Mouse (Mus musculus) CH12.LX (cell line): Measurements from ENCODE around the gene Cdyl. TPM values are rescaled to one million over a fixed set of nuclear protein-coding genes. Genes with fewer than 3 reads are reported as not detected.

ENCODE experiments used
- DNase-seq: peaks from one replicate; pipeline ENCODE4 v3.0.0-alpha.2; 2013; ENCODE audit errors: extremely low read depth
- H3K27ac ChIP-seq: 2 replicates; pipeline ENCODE4 v1.5.1; 2012; ENCODE audit warnings: low read depth, mild to moderate bottlenecking, control low read depth, moderate library complexity; ENCODE audit not compliant: insufficient read depth
- H3K27me3 ChIP-seq: replicated peaks from 2 replicates; pipeline ENCODE3; 2012; ENCODE audit warnings: inconsistent platforms
- H3K36me3 ChIP-seq, 2 experiments: replicated peaks in 1 of 2; 2 replicates each; pipeline versions ENCODE3 to v1.6.1; 2012; ENCODE audit warnings: inconsistent platforms in 1 of 2, low read length in 1 of 2, mild to moderate bottlenecking in 1 of 2, mixed read lengths in 1 of 2, moderate library complexity in 1 of 2; ENCODE audit not compliant: control insufficient read depth in 1 of 2, insufficient read depth in 1 of 2
- H3K4me1 ChIP-seq, 2 experiments: 2 replicates each; pipeline ENCODE4 v1.6.1; 2012; ENCODE audit warnings: inconsistent platforms in 1 of 2, moderate library complexity in 1 of 2; ENCODE audit not compliant: insufficient read depth in 2 of 2, control insufficient read depth in 1 of 2
- H3K4me2 ChIP-seq: 2 replicates; pipeline ENCODE4 v1.6.1; 2012; ENCODE audit warnings: low read depth, mild to moderate bottlenecking, control low read depth; ENCODE audit not compliant: poor library complexity, insufficient read depth, severe bottlenecking
- H3K4me3 ChIP-seq, 3 experiments: fragments of 150-350 bp in 1 of 3; sonication (generic) in 1 of 3; replicated peaks in 1 of 3; 2 replicates each; pipeline versions ENCODE3 to v1.5.1; 2011 to 2012; ENCODE audit warnings: low read depth in 2 of 3, low read length in 2 of 3, mild to moderate bottlenecking in 2 of 3, moderate library complexity in 2 of 3, control low read depth in 1 of 3, improper control_type of control experiment in 1 of 3, inconsistent platforms in 1 of 3, mixed read lengths in 1 of 3; ENCODE audit not compliant: poor library complexity in 1 of 3
- H3K79me2 ChIP-seq: replicated peaks from 2 replicates; pipeline ENCODE4 v1.6.1; 2012; ENCODE audit warnings: mild to moderate bottlenecking, moderate library complexity; ENCODE audit not compliant: control insufficient read depth, poor library complexity, insufficient read depth, severe bottlenecking; ENCODE audit errors: extremely low read depth
- H3K9ac ChIP-seq: 2 replicates; pipeline ENCODE4 v1.6.1; 2012; ENCODE audit warnings: low read depth, mild to moderate bottlenecking, control low read depth, moderate library complexity; ENCODE audit not compliant: insufficient read depth
- H3K9me3 ChIP-seq: replicated peaks from 2 replicates; pipeline ENCODE3; 2012; ENCODE audit warnings: low read length, inconsistent platforms, mixed read lengths
- BHLHE40 ChIP-seq: IDR thresholded peaks from 2 replicates; pipeline ENCODE4 v1.6.1; 2011; ENCODE audit warnings: mild to moderate bottlenecking, low read depth, low read length, improper control_type of control experiment
- ELF1 ChIP-seq: IDR thresholded peaks from 2 replicates; pipeline ENCODE4 v1.6.1; 2014; ENCODE audit warnings: low read depth, mild to moderate bottlenecking, inconsistent platforms, low read length, improper control_type of control experiment
- EP300 ChIP-seq: IDR thresholded peaks from 2 replicates; pipeline ENCODE4 v1.6.1; 2011; ENCODE audit warnings: low read length, improper control_type of control experiment
- ETS1 ChIP-seq: conservative IDR thresholded peaks from 2 replicates; pipeline ENCODE4 v1.6.1; 2012; ENCODE audit warnings: low read depth, mild to moderate bottlenecking, inconsistent platforms, low read length, improper control_type of control experiment, moderate library complexity
- HCFC1 ChIP-seq: IDR thresholded peaks from 2 replicates; pipeline ENCODE4 v1.6.1; 2012; ENCODE audit warnings: low read depth, mild to moderate bottlenecking, inconsistent platforms, low read length, improper control_type of control experiment
- KAT2A ChIP-seq: IDR thresholded peaks from 2 replicates; pipeline ENCODE4 v1.6.1; 2012; ENCODE audit warnings: low read length, improper control_type of control experiment, inconsistent platforms; ENCODE audit not compliant: insufficient replicate concordance
- MAFK ChIP-seq: IDR thresholded peaks from 2 replicates; pipeline ENCODE4 v1.6.1; 2011; ENCODE audit warnings: low read length, improper control_type of control experiment; ENCODE audit not compliant: insufficient replicate concordance
- MAX ChIP-seq: IDR thresholded peaks from 2 replicates; pipeline ENCODE4 v1.6.1; 2011; ENCODE audit warnings: low read length, improper control_type of control experiment
- MEF2A ChIP-seq: IDR thresholded peaks from 2 replicates; pipeline ENCODE4 v1.6.1; 2014; ENCODE audit warnings: low read depth, mild to moderate bottlenecking, inconsistent platforms, low read length, improper control_type of control experiment, borderline replicate concordance
- MXI1 ChIP-seq: IDR thresholded peaks from 2 replicates; pipeline ENCODE4 v1.6.1; 2011; ENCODE audit warnings: mild to moderate bottlenecking, low read depth, low read length, improper control_type of control experiment
- RCOR1 ChIP-seq: conservative IDR thresholded peaks from 2 replicates; pipeline ENCODE4 v1.6.1; 2012; ENCODE audit warnings: low read depth, mild to moderate bottlenecking, inconsistent platforms, low read length, improper control_type of control experiment
- SMC3 ChIP-seq: IDR thresholded peaks from 2 replicates; pipeline ENCODE4 v1.6.1; 2011; ENCODE audit warnings: low read depth, low read length, improper control_type of control experiment
- TCF12 ChIP-seq: IDR thresholded peaks from 2 replicates; pipeline ENCODE4 v1.6.1; 2014; ENCODE audit warnings: low read depth, mild to moderate bottlenecking, inconsistent platforms, low read length, improper control_type of control experiment
- ZMIZ1 ChIP-seq: IDR thresholded peaks from 2 replicates; pipeline ENCODE4 v1.6.1; 2012; ENCODE audit warnings: low read depth, mild to moderate bottlenecking, inconsistent platforms, low read length, improper control_type of control experiment
- ZNF384 ChIP-seq: IDR thresholded peaks from 2 replicates; pipeline ENCODE4 v1.6.1; 2012; ENCODE audit warnings: low read depth, low read length, improper control_type of control experiment, inconsistent platforms
- dilution Hi-C: fragments of 300-500 bp; cut with MboI; formaldehyde crosslinking; loops from 2 replicates; pipeline ENCODE4 v1.14.3; 2020; ENCODE audit warnings: low sequenced_read_pairs; ENCODE audit not compliant: extremely low pct_unique_long_range_greater_than_20kb, extremely low pct_ligation_motif_present
- in situ Hi-C: fragments of 300-500 bp; cut with MboI; formaldehyde crosslinking; loops from 3 replicates; pipeline ENCODE4 v1.14.3; 2019; ENCODE audit warnings: low sequenced_read_pairs, low pct_ligation_motif_present, low pct_unique_long_range_greater_than_20kb, mixed read lengths
- polyA plus RNA-seq: library from polyadenylated mRNA; unstranded; fragments of >175 nt; gene quantifications from 2 replicates; pipeline ENCODE4 v1.2.1, GENCODE M21; 2012; ENCODE audit warnings: low read depth; ENCODE audit not compliant: insufficient read length
- total RNA-seq, 2 experiments: library from RNA; depleted of rRNA; stranded (reverse); fragments of 300-350 nt in 1 of 2; fragments of >200 nt in 1 of 2; gene quantifications; 2 replicates each; pipeline ENCODE4 v1.2.3; 2012 to 2014

Cdyl gene
- total and polyA plus RNA-seq, 3 experiments = 5.7 to 9.1 (median 8.3) TPM

- peaks cover 16 to 55% of the 10 kb centered on the region in 2 experiments for H3K36me3 ChIP-seq
- no peak overlapping the region for H3K4me3 ChIP-seq
- peaks cover 22% of the 10 kb centered on the region for H3K79me2 ChIP-seq
- in situ Hi-C loops = no loop called here
- H3K9me3 ChIP-seq = no peaks in the 10 kb centered on the region
- peaks cover 20 to 57% of the 10 kb centered on the region in 2 experiments for H3K4me1 ChIP-seq
- peak; percentile 51 for DNase-seq
- H3K27me3 ChIP-seq = no peaks in the 10 kb centered on the region
- dilution Hi-C loops = no loop called here
- peak overlapping the region; percentile 18; the same call in 1 of the 2 replicates for H3K27ac ChIP-seq
- H3K9ac ChIP-seq = no peak overlapping the region
- 0 out of 2 replicates have a peak, but pooled peaks have one; percentile 29 for TF ChIP-seq TCF12
- peak; percentile 27; the same call in 1 of the 2 replicates for TF ChIP-seq ETS1
- peak; percentile 42; the same call in 1 of the 2 replicates for TF ChIP-seq MEF2A
- peak; percentile 71; the same call in 1 of the 2 replicates for TF ChIP-seq EP300
- TF ChIP-seq MAX = no peak
- peak; percentile 51; the same call in 1 of the 2 replicates for TF ChIP-seq BHLHE40
- TF ChIP-seq RCOR1 = no peak
- TF ChIP-seq ZNF384 = 0 out of 2 replicates have a peak, but pooled peaks have one; percentile 2
- TF ChIP-seq ELF1 = 0 out of 2 replicates have a peak, but pooled peaks have one; percentile 20
- H3K4me2 ChIP-seq = peak overlapping the region; percentile 65
Measured at GRCm38 (mm10) chr13:35821821-35822454, 162.3 kb downstream of the Cdyl start.

DNA sequence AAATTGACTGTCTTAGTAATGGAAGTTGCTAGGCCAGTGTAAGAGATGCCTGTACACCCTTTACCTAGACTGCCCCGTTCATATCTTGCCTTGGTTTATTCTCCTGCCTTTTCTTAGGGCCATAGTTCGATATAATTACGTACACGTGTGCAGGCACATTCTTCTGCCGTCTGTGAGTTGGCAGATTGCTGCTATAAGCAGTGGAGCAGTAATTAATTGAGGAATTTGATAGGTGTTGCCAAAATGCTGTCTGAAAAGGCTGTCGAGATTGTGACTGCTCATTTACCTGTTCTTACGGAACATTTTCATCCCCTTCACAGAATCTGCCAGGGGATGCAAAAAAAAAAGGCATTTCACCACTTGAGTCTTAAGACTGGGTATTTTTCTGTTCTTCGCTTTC is 163.2 kb downstream of the Cdyl start:
- Histone ChIP-seq H3K27me3 (no peaks in the 10 kb centered on the region), H3K79me2 (peaks cover 19% of the 10 kb centered on the region), H3K4me3 (no peak overlapping the region), H3K9me3 (no peaks in the 10 kb centered on the region), H3K9ac (no peak overlapping the region), H3K4me1 (peaks cover 15 to 49% of the 10 kb centered on the region in 2 experiments), H3K36me3 (peaks cover 16 to 51% of the 10 kb centered on the region in 2 experiments), H3K27ac (no peak overlapping the region), H3K4me2 (no peak overlapping the region)
- in situ Hi-C loops (no loop called here), dilution Hi-C loops (no loop called here)
- TF ChIP-seq MEF2A (no peak), TCF12 (no peak), KAT2A (no peak), ZMIZ1 (no peak), HCFC1 (no peak), SMC3 (no peak), MAFK (no peak), MXI1 (no peak)
- no peak for DNase-seq
